Mouse (Mus musculus) adrenal gland, adult 18-20 months (tissue): ENCODE data around the gene Rtn2. TPM values are rescaled to one million over a fixed set of nuclear protein-coding genes. Genes with fewer than 3 reads are reported as not detected.
A peak's percentile ranks its signal among the peaks of the same experiment; 100 is the strongest.

ENCODE experiments used
- DNase-seq, 2 experiments: peaks; one replicate each; pipeline ENCODE4 v3.0.0; 2021 to 2022; ENCODE audit warnings: low spot score in 2 of 2
- total RNA-seq, 2 experiments: library from RNA; stranded (reverse); gene quantifications; 1 replicate in 1 of 2; 2 replicates in 1 of 2; pipeline ENCODE4 v1.2.3; 2021

Gene Rtn2
- total RNA-seq, 2 experiments from 2014 or later = 5.0 to 8.6 TPM

DNA sequence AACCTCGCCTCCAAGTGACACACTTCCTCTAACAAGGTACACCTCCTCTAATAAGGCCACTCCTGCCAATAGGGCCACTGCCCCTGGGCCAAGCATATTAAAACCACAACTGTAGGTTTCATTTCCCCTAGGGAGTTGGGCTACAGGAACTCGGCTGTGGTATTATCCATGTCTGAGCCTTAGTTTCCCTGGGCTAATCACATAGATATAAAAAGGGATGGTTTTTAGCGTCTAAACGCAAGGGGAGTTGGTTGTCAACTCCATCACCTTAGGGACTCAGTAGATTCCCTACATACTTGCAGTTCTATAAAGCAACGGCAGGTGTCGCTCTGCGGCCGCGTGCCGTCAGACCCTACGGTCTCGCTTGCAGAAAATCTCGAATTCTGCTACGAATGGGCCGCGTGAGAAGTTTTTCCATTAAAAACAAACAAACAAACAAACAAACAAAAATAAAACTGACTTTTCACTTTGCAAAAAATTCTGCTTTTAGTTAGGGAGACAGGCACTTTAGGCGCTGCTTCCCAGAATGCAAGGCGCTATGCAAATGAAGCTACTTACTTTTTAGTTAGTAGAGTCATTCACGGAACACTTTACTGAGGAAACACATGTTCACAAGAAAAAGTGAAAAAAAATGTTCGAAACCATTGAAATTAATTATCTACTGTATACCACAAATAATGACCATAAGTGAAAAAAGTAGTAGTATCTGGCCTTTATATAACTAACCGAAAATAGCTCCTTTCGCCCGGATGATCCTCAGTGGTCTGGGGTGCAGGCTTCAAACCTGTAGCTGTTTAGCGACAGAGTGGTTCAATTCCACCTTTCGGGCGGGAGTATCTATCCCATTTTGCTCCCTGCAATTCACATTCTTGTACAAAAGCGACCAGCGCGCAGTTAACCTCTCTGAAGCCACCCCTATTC lies 18.3 kb downstream of the Rtn2 start:
- DNase-seq = peak; percentile 77 to 83

DNA sequence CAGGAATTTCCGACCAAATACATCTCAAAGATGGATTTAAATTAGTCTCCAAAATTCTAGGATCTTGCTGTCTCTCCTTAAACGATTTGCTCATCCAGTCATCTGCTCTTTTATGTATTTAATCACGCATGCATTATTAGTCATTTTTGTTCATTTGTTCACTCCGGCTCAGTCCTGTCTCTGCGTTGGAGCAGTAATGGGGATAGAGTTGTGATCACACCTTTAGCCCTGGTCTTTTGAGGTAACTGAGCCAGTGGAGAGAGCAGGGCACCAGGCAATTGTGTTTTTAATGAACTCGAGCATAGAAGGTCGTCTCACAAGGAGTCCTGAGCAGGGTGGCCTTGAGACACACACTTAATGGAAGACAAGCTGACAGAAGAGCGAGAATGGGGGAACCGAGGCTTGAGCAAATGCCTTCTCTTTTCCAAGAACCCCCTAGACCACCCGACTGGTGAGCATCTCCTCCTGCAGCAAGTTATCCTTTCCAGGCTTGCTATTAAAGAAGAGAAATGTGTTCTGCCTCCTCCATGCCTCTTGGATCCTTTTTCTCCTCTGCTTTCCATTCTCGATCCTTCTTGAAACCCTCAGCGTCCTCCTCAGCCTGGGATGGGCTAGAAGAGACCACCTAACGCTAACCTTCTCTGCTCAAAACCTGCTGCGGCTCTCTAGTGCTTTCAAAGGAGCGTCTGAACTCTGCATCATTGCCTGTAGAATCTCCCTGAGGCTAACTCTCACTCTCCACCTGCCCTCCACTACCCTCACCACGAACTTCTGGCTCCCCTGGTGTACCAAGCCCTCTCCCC lies 19.2 kb downstream of the Rtn2 start:
- DNase-seq = no peak

DNA sequence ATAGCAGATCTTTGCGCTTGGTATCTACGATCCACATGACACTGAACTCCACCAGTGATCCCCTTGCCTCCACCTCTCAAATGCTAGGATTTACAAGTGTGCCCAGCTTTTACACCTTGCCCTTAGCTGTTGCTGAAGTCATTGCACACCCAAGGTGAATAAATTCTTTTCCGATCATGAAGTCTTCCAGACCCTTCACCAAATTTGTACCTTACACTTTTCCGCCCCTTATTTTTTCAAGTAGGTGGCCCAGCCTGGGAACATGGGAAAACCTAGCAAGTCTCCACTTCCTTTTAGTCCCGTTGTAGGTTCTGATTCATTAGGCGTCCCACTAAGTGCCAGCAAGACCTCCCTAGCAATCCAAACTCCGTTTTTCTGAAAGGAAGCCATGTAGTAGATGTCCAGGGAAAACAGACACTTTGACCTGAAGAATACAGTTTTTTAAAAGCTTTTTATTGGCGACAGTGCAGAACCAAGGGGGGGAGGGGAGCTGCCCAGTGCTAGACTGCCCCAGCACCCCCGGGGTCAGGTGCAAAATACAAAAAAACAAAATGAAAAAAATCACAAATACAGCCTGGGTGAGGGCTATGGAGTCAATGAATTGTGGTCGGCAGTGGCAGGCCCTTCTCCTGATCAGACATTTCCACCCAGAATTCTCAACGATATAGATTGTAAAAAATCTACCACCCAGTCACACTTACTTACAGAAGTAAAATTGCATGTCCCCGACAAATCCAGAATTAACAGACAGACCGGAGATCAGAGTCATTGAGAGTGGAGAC lies 20.0 kb downstream of the Rtn2 start:
- DNase-seq = no peak

DNA sequence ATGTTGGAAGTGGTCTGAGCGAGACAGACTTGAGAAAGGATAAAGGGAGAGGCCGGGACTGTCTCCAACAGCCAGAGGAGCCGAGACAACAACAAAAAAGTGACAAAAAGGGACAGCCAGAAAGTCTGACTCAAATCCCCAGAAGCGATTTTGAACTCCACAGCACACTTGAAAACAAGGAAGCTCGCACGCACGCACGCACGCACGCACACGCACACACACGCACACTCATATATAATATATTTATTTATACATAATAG lies 20.6 kb downstream of the Rtn2 start:
- no peak for DNase-seq

DNA sequence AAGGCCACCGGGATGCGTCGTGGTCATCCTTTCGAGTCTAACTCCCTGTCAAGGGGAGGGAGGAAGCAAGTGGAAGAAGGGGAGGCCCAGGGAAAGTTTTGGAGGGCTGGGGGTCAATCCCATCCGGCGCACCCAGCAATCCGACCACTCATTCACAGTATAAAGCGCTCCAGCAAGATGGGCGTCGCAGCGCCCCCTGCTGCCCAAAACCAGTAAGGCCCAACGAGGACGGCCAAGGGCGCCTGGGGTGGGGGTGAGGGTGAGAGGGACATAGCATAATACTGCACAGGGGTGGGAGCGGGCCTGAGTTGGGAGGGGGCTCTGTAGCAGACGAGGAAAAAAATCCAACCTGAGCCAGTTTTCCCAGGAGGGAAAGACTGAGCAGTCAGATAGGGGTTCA lies 21.3 kb downstream of the Rtn2 start:
- DNase-seq = peak; percentile 70 to 77

DNA sequence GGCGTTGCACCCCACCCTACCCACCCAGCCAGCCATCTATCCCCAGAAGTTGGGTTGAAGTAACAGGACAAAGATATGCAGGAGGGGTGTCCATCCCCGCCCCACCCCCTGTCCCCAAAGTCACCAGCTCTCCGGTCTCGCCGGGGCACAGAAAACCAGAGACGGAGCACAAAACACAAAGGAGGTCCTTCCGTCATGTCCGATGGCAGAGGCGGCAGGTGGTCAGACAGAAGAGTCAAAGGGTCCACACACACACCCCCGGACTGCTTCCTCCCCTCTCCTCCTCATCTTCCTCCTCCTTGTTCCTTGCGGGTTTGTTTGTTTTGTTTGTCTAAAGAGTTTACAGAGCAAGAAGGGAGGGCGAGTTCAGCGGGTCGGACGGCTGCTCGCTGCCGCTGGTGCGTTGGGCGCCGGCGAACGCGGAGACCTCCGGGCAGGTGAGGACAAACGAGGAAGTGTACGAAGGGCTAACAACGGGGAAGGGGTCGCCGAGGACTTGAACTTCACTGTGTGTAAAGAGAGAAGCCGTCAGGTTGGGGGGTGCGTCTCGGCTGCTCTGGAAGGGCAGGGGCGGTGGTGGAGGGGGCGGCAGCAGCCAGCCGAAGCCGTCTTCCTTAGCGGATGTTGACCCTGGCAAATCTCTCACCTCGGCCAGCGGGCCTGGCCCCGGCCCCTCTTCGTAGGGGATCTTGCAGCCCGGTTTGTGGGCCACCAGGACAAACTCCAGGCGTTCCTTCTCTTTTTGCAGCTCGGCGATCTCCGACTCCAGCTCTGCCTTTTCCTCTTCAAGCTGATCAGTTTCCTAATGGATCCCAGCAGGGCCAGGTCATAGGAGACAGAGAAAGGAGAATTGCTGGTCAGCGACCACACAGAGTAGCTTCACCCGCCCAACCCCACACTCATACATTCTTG lies 22.3 kb downstream of the Rtn2 start:
- no peak for DNase-seq

DNA sequence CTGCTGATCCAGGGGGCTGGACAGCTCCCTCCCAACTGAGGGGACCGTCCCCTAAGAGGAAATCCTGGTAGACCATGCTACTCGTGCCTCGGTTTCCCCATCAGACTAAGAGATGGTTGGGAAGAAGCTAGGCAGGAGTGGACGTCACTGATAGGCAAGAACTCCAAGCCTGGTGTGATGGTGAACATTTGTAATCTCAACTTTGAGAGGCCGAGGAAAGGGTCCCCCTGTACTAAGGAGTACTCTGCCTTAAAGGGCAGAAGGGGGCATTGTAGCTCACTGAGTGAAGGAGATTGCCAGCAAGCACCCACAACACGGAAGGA lies 22.9 kb downstream of the Rtn2 start:
- DNase-seq = no peak

DNA sequence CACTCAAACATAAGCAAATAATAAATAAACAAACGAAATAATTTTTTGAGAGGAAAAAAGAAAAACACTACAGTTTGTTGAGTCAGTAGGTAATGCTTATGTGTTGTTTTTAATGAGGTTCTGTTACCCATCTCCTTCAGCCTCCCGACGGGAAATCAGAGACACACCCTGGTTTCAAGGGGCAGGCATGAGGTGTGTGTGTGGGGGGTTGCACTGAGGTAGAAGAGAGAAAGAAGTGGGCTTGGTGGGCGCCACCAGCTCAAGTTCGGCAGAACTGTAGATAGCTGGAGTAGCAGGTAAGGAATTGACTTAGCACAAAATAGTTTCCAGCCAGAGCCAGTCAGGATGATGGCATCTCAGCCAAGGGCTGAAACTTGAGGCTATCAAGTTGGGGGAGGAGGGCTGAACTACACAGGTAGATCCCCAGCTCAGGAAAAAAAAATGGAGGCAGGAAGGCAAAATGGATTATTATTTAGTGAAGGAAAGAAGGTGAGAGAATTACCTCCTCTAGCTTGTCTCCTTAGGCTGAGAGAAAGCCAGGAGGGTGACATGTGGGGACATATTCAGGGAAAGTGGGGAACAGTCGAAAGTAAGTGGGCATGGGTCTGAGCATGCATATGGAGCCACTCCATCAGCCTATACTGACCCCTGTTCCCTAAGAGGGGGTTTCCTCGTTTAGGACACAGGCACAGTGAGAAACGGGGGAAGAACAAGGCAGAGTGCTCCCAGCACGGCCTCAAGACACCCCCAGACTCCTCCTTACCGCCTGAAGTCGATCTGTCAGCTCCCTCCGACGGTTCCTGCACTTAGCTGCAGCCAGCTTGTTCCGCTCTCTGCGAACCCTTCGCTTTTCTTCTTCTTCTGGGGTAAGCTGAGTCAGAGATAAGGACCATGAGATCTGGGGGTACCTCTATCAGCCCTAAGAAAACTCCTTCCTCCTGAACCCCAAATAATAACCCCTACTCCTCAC lies 23.7 kb downstream of the Rtn2 start:
- no peak for DNase-seq

DNA sequence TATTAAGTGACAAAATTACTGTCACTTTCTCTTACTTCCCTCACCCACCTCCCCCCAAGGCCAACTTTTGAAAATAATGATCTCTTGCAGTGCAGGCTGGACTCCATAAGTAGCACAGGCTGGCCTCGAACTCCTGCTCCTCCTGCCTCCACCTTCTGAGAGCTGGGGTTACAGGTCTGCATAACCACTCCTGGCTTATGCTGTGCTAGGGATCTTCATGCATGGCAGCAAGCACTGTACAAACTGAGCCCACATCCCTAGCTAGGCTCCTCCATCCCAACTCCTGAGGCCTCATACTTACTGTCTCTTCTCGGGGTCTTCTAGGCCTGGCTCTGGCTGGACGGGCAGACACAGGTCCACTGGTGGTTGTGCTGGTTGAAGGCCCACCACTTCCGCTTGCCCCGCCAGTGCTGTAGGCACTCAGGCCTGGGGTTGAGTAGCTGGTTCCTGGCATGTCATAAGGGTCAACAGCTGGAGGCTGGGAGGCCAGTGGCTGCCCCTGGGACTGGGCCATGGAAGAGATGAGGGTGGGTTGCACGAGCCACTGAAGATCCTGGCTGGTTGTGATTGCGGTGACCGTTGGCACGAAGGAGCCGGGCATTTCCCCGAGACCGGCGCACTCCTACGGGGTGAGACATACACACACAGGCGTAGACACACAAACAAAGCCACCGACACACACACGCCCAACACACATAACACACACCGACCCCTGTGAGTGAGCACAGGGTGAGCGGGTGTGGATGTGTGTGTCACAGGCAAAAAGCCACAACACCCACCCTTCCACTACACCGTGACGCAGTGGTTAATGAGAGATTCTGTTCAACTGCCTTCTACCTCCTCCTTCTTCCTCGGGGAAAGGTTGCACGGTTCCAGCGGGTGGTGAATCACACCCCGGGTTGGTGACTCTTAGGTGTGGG lies 24.7 kb downstream of the Rtn2 start:
- no peak for DNase-seq

DNA sequence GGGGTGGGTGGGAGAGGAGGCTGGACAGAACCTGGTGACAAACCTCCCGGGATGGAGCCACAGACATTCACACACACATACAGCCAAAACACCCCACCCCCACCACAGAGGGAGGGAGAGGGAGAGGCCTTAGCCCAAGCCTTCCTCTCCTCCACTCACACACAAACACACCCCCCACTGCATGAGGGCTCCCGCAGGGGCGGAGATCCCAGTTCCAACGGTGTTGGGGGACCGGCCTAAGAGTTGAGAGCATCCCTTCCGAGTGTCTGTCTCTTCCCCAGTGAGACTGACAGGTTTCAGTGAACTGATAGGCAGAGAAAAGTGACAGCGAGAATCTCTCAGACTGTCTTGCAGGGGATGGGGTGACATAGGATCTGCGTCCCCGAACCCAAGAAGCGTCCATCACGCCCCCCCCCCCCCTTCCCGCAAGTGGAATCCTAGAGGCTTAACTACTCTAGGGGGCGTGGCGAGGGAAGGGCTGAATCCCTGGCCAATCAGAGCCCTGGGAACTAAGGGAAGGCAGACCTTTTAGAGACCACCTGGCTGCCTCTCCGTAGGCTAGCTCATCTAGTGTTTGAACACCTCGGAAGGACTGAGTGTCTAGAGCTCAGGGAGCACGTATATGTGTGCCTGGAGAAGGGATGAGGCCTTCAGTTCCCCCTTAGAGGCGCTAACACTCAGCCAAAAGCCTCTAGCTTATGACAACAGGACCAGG lies 25.5 kb downstream of the Rtn2 start:
- DNase-seq = peak; percentile 52 to 62

DNA sequence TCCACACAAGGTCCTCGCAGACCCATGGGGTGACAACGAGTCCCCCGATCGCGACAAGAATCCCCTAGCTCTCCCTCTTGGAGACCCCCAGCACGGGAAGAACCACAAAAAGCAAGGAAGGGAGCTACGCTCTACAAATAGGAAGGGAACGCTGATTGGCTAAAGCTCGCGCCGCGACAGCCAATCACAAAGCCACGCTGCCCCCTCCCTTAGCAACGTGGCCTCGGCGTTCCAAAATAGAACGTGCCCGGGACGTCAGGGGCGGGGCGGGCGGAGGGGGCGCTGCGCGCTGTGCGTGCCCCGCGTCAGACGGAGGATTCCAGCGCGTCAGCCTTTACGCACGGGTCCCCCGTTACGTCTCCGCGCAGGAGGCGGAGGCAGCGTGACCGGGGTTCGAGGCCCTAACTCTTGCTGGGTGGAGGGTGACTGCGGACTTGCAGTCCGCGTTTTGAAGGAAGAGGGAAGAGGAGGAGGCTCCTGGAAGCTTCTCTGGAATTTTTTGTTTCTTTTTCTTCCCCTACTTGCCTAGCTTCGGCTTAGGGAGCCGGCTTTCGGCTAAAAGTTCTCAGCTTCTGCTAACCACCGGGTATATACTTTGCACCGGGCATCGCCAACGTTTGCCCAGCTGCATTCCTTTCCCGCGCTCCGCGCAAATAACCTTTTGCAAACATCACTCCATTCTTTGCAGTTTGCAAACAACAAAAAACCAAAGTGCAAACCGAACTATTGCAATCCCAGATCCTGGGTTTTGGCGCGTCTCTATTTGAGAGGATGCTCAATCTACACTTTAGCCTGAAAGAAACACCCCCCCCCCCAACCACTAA lies 26.2 kb downstream of the Rtn2 start:
- DNase-seq = peak; percentile 93 to 94

DNA sequence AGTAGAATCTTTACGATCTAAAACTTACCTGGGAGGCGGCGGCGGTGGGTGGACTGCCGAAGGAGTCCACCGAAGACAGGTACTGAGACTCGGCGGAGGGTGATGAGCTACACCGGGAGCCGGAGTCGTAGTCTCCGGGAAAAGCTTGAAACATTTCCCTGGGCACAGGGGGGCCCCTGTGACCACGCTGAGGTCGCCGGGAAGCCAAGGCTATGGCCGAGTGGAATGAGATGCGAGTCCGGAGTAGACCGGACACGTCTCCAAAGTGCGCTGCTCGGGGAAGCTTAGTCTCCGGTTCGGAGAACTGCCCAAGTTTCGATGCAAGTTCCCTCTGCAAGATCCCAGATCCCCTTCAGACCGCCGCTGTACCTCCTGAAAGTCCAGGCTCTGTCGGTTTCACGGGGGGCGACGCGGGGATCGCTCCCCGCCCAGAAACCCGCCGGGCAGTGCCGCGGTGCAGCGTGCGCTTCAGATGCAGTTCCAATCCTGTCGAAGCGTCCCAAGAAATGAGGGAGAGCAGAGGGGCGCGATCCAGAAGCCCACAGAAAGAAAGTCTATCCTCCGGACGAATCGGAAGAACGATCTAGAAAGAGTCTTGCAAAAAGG lies 27.0 kb downstream of the Rtn2 start:
- DNase-seq = no peak

DNA sequence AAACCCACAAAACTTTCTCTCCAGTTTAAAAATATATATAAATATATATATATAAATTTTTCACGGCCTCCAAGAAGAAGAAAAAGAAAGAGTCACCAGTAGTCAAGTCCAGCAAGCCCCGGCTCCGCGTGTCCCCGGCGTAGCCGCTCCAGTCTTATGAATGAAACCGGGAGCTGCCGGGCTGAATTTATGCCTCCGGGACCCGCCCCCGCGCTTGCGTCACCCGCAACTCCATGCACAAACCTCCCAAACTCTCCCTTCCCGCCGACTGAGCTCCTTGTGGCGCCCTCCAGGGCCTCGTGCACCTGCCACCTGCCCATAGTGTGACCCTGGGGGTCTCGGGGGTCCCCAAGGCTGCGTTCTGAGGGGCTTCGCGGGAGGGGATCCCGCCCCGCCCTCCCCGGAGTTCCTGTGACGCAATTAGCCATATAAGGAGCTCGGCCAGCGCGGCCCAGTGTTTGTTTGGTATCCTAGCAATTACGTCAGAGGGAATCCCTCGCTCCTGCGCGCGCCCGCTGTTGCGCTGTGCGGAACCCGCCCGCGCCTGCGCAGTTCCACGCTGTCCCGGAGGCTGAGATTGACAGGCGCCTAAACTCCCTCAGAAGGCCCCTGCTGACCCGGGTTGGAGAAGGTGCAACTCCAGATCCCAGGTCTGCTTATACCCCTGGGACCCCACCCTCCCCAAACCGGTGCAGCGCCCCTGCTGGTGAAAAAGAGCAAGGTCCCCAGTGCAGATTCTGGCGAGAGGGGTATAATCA lies 27.6 kb downstream of the Rtn2 start, which contains the start of gene Fosb:
Gene Fosb (minus strand): TSS at position 168 of the 758 bp plus-strand sequence.
- DNase-seq = peak; percentile 91 to 95

DNA sequence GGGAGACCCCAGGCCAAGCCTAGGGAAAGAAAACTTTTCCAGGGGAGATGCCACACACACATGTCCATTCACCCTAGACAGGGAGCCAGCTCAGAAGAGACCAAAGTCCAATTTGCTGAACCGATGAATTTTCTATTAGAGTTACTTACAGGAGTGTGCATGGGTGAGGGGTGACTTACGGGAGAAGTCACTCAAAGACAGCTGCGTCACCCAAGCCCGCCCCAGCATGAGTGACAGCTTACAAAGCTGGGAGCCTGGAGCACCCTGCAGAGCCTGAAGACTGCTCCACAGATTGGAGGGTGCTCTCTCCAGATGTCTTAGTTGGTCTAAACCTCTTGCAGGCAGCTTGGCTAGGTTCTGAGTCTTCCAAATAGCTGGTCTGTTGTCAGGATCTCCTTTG lies 29.6 kb downstream of the Rtn2 start:
- no peak for DNase-seq

DNA sequence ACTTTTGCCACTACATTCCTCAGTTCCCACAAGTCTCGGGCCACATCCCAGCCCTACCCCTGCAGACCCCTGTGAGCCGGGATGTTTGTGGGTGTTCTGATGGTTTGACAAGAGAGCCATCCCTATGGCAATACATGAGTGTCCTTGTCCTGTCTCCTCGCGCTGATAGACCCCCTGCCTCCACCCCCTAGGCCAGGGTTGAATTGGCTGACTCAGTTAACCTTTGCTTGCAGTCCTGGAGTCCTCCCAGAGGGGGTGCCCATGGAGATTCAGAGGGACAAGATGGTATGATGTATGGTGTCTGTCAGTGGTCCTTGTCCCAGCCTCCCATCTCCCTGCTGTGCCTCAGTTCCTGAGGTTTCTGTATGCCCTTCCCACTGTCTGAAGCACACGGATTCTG lies 31.6 kb downstream of the Rtn2 start:
- no peak for DNase-seq
